Mouse (Mus musculus) large intestine, adult 2 months (tissue): Measurements from ENCODE around the gene Klhdc3. TPM values are rescaled to one million over a fixed set of nuclear protein-coding genes. Genes with fewer than 3 reads are reported as not detected.

Source experiments
- DNase-seq: peaks from one replicate; pipeline ENCODE4 v3.0.0-alpha.2; 2012; ENCODE audit warnings: low read depth, low spot score
- WGBS: fragments of 180-500 bp; shearing (Covaris S2); methylation state at CpG from one replicate; pipeline ENCODE4 v1.1.7; 2018; 5-methylcytosine and 5-hydroxymethylcytosine counted together
- polyA plus RNA-seq: library from polyadenylated mRNA; depleted of rRNA; stranded (reverse); fragments of >200 nt; gene quantifications from 2 replicates; pipeline ENCODE4 v1.2.3, GENCODE M21; 2012; rRNA removed

Gene Klhdc3
- 79.1 and 90.0 TPM in 2 replicates for polyA plus RNA-seq

DNA sequence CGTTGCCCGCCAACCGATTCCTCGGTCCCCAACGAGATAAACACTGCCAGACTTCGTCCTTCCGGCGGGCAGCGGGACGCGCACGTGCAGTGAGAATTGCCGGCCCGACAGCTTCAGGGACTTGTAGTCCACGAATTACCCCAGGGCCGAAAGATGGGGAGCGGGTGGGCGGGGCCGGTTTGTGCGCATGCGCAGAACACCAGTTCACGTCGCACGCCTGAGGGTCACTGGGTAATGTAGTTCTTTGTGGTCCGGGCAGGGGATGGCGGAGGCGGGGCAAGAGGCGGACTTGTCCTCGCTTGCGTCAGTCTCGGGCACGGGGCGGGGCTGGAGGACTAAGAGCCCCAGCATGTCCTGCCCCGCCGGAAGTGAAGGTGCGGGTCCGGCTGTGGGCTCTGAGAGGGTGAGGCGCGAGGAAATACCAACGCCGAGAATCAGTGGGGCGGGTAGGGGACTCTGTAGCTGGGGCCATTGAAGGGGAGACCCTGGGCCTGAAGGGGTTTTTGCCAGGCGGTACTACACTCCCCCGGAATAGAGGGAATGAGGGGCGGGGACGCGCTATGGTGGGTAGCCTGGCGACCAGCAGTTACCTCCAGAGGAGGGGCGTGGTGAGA is at the start of gene Klhdc3:
Gene Klhdc3 (minus strand): TSS at position 155 of the 614 bp plus-strand sequence.
- DNase-seq = peak; percentile 93
- under 1% methylated on average over 49 of the region's 49 CpGs for WGBS

DNA sequence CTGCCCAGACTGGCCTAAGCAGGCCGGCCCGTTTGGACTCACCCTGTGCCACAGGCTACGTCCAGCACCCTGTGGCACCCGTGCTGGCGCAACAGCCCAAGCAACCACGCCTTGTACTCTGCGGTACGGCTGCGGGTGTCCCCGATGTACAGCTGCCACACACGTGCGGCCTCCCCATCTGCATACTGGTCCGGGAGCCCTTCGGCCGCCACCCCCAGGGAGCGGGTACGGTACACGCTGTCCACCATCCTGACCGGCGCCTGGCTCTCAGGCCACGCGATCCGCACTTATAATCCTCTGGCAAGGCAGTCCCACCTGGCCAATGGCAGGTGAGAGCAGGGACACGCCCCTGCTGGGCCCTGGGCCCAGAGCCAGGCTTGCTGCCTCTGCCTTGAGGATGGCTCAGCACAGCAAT is 48.2 kb upstream of the Klhdc3 start, which contains the start of gene Gnmt:
Gene Gnmt (minus strand): TSS at position 265 of the 415 bp plus-strand sequence.
- WGBS = 19% methylated on average over 24 of the region's 24 CpGs
- no peak for DNase-seq

DNA sequence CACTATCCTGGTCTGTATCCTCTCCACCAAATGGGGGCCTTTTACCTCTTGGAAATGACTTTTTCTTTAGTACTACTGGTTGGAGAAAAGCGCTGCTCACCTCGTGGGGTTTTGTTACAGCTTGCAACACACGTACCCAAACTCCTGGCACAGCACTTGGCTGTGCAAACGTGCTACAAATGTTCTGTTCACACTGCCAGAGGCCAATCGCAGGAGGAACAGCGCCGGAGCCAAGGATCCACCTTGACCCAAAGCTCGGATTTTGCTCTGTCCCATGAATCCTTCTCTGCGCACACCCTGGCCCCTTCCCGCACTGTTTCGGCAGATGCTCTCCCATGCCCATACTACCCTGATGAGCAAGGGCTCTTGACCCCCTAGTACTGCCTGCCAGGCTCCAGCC is 47.8 kb upstream of the Klhdc3 start:
- 33% methylated on average over 11 of the region's 11 CpGs for WGBS
- DNase-seq = no peak

DNA sequence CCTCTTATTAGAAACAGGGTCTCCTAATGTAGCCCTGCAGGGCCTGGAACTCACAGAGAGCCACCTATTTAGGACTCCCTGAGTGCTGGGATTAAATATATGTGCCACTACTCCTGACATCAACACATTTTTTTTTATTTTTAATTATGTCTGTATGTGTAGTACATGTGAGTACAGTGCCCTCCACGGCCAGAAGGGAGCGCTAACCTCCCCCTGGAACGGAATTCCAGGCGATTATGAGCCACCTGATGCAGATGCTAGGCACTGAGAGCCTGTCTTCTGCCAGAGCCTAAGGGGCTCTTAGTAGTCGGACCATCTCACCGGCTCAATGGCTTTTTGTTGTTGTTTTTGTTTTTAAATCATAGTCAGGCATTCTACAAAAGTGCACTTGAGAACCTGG is 47.3 kb upstream of the Klhdc3 start:
- no peak for DNase-seq
- 43% methylated on average over 6 of the region's 6 CpGs for WGBS

DNA sequence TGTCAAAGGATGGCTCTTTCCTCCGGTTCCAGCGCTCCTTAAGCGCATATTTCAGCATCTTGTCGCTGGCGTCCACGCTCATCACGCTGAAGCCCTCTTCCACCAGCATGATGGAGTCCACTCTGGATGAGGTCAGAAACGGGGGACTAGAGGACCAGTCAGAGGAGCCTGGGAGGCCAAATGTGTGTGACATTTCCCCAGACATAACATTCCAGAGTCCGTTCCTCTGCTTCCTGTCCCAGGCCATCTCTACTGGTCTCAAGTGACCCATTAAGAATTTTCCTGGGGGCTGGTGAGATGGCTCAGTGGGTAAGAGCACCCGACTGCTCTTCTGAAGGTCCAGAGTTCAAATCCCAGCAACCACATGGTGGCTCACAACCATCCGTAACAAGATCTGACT is 46.6 kb upstream of the Klhdc3 start:
- DNase-seq = no peak
- 89% methylated on average over 11 of the region's 11 CpGs for WGBS

DNA sequence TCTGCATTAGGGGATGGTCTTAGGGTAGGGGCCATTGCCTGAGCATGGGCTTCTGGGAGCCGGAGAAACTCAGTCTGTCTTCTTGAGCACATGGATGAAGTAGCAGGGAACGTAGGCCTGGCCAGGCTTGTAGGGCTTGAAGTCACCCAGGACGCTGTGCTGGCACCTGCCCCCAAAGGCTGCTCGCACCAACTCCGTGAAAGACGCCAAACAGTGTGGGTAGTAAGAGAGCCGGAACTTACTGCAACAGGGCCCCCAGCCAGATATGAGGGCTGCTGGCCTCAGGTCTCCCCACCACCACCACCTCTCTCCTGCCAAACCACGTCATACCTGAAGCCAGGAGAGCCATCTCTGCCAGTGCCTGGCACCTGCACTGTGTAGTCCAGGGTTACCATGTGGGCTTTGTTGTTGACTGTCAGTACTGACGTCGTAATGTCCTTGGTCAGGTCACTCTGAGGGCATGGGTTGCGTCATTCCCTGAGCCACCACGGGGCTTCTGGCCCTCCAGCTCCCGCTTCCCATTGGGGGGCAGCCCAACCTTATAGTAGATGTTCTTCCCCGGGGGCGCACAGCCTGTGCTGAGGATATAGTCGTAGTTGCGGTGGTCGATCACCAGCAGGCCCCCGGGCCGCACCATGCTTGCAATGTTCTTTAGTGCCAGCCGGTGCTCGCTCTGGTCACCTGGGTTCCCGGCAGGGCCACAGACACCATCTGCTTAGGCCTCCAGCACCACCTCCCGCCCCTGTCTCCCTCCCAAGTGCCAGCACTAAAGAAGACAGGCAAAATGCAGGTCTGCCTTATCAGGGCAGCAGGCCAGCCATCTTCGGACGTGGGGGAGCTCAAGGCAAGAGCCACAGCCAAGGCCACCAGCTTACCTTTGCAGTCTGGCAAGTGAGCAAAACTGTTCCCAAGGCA is 45.3 kb upstream of the Klhdc3 start:
- no peak for DNase-seq
- 90% methylated on average over 26 of the region's 26 CpGs for WGBS

DNA sequence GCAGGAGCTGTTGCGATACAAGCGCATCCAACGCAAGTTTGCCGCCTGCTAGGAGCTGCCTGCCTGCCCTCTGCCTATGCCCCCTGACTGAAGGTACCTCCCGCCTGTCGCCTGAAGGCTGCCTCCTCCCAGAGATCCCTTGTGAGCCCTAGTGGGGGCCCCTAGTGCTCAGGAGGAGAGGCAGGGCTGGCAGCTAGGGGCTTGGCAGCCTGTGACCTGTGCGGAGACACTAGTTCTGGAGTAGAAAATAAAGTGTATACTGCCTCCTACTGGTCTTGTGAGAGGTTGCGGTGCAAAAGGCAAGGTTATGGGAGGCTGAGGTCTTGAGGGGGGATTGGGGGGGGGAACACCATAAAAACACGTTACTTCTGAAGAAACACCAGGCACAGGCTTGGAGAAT is 44.6 kb upstream of the Klhdc3 start:
- no peak for DNase-seq
- 77% methylated on average over 9 of the region's 9 CpGs for WGBS

DNA sequence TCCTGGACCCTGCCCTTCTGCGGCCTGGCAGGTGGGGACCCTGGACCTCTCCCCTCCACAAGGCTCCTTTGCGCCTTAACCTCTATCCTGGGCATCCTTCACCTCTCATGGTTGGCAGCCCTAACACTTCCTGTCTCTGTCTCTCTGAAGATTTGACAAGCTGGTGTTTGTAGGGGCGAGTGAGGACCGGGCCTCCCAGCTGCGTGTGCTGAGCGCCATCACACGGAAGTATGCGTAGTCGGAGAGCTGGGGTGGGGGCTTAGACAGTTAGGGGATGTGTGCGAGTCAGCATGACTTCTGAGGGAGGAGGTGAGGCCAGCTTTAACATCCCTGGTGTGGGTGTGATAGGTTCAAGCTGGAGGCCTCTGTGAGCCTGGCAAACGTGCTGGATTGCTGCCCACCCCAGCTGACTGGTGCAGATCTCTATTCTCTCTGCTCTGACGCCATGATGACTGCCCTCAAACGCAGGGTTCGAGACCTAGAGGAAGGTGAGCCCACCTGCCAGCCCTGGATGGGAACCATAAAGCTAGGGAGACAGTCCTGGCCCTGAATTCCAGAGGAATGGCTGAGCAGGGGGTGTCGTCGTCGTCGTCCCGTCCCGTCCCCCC is 43.9 kb upstream of the Klhdc3 start:
- no peak for DNase-seq
- 80% methylated on average over 20 of the region's 20 CpGs for WGBS

DNA sequence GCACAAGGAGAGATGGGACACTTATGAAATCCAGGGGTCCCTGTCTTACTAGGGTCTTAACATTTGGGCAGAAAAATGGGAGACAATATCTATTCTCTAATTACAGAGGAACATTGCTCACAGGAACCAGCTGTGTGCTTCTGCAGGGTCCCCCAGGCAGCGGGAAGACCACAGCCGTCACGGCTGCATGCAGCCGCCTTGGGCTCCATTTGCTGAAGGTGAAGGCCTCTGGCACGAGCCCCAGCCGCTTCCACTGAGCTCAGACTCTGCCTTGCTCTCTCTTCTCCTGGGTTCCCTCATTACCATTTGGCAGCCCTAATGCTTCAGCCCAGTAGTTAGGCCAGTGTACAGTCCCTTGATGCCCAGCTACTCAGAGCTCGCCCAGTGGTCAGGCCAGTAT is 40.4 kb upstream of the Klhdc3 start:
- no peak for DNase-seq
- WGBS = 91% methylated on average over 7 of the region's 7 CpGs

DNA sequence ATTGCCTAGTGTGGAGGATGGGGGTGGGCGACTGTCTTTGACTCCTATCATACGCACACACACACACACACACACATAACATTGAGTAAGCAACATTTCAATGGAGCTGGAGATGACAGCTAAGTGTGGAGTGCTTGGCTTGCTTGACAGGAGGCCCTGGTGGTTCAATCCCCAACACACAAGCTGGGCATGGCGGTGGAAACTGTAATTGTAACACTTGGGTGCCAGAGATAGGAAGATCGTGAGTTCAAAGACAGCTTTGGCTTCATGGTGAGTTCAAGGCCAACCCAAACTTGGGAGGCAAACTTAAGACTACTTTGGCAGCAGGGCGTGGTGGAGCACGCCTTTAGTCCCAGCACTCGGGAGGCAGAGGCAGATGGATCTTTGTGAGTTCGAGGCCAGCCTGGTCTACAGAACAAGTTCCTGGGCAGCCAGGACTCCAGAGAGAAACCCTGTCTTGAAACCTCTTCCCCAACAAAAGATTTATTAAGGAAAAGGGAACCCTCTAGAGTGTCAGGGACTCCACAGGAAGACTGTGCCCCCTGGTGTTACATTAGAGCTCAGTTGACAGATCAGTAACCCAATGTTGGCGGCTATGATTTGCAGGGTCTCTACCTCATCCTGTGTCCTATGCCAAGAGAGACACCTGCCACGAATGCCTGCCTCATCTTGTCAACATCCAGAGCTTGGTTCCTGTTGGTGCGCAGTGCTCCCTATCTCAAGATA is 34.2 kb upstream of the Klhdc3 start:
- DNase-seq = no peak
- WGBS = 92% methylated on average over 11 of the region's 11 CpGs

DNA sequence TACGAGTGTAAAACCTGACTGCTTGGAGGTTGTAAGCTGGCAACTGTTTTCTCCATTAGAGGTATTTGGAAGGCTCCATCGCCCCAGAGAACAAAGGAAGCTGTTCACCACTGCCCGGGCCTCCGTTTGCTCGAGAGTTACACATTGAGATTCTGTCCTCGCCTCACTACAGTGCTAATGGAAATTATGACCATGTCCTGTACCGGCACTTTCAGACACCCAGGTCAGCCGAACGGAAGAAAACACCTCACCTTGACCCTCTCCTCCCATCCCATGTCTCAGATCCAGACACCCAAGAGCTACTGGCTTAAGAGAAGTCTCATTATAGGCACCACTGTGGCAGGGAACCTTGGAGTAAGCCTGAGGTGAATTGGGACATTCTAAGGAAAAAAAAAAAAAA is 33.1 kb upstream of the Klhdc3 start:
- WGBS = 87% methylated on average over 9 of the region's 9 CpGs

DNA sequence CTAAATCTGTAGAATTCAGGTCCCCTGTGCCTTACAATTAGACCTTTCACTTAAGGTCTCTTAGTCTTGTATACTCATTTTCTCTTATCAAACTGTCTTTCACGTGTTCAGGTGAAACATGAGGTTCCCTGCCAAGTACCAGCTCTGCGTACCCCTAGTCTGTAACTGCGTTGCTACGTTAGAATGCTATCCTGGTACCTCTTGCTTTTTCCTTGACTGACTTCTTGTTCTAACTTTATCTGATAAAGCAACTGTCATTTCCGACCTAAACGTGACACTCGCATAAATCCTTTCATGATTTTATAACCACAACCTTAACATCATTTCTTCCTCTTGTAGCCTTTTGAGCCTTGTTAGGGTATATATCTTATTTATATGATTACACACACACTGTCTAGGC is 31.7 kb upstream of the Klhdc3 start:
- WGBS = 22% methylated on average over 7 of the region's 7 CpGs
- no peak for DNase-seq

More for the DNA sequence above, 33.1 kb upstream of the Klhdc3 start:
- no peak for DNase-seq

DNA sequence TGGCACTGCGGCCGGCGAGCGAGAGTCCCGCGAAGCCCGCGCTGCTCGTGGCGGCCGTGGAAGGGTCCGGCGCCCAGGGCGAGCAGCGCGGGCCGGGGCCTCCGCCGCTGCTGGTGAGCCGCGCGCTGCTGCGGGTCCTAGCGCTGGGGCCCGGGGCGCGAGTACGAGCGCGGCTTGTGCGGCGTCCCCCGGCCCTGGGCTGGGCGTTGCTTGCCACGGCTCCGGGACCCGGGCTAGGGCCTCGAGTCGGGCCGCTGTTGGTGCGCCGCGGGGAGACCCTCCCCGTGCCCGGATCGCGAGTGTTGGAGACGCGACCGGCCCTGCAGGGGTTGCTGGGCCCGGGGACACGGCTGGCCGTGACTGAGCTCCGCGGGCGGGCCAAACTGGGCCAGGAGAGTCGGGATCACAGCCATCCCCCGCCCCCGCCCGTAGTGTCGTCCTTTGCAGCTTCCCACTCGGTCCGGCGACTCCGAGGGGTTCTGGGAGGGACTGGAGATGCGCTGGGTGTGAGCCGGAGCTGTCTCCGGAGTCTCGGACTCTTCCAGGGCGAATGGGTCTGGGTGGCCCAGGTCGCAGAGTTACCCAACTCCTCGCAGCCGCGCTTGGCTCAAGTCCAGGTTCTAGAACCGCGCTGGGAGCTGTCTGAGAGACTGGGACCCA is 31.0 kb upstream of the Klhdc3 start:
- WGBS = under 1% methylated on average over 76 of the region's 76 CpGs
- DNase-seq = no peak

DNA sequence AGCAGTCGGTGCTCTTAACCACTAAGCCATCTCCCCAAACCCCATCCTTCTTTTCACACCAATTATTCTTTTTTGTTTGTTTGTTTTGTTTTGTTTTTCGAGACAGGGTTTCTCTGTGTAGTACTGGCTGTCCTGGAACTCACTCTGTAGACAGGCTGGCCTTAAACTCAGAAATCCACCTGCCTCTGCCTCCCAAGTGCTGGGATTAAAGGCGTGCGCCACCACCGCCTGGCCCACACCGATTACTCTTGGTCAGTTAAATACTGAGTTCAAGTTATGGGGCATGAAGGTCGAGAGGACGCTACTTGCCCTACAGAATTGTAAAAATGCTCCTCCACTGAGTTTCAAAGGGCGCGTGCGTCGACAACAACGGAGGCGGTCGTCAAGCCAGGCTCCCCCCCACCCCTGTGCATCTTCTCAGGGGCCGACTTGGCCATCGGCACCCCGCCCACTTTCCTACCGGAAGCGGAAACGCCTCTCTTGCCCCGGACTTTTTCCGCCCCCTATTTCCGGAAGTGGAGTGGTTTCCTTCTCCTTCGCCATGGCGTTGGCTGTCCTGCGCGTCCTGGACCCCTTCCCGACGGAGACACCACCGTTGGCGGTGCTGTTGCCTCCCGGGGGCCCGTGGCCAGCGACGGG is 30.4 kb upstream of the Klhdc3 start, which contains the start of gene Pex6:
Gene Pex6 (plus strand): TSS at position 505 of the 639 bp plus-strand sequence.
- 5% methylated on average over 36 of the region's 36 CpGs for WGBS

DNA sequence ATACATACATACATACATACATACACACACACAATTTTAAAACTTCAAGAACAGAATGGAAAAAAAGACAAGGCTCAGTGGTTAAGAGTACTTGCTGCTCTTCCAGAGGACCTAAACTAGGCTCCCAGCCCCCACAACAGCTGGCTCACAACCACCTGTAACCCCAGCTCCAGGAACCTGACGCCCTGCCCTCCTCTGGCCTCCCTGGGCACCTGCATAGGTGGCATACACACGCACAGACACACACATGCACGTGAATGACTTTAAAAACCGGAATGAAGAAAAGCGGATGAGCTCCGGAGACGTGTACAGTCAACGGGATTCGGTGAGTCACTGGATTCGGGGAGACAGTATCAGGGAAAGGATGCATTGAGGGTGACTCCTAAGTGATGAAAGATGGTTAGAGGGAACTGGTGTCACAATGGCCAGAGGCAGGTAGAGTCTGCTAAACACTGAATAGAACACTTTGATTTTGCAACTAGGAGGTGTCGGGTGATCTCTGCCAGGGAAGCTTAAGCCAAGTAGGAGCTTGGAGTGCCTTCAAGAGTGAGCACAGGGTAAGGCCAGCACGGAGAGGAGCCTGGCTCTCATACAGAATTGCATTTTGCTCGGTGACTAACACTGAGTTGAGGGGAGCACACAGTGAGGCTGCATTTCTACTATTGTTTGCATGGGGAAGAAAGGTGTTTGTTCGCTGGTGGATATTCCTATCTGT is 25.8 kb upstream of the Klhdc3 start:
- 93% methylated on average over 14 of the region's 14 CpGs for WGBS
- no peak for DNase-seq

More for the DNA sequence above, 30.4 kb upstream of the Klhdc3 start, which contains the start of gene Pex6:
- peak; percentile 84 for DNase-seq

DNA sequence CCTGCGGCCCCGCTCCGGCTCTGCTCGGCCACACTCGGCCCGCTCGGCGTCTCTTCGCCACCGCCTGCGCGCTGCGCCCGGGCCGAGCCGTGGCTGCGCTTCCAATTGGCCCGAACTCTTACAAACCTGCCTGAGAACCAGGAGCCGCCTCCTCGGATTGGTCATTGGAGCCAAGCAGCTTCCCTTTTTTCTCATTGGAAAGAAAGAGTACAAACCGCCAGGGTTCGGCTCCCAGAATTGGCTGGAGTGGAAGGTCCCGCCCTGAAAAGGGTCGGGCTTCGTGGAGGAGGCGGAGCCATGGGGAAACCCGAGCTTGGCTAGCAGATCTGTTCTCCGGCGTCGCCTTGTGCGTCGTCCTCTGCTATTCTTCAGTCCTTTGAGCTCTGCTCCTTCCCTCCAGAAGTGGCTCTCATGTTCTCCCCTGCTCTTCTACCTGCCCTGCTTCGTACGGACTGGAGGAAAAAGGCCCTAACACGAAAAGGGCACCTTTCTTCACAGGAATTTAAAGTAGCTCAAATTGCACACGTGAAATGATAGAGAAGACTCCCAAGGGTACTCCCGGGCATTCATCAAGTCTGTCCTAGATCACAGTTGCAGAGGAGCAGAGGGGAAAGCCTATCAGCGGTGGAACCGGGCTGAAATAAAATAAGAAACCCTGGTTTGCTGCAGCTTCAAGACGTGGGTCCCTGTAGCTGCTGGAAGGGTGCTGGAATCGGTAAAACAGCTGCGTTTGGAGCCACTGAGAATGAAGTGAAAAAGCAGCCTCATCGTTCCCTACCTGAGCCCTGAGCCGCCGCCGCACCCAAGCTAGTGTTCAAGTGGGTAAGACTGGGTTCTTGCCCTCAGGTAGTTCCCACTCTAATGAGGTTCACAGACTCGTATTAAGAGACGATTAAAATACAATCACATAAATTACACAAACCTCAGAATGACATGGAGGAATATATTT is 24.4 kb upstream of the Klhdc3 start, which contains the start of gene Ppp2r5d:
Gene Ppp2r5d (minus strand): TSS at position 225 of the 949 bp plus-strand sequence.
- peak; percentile 96 for DNase-seq
- under 1% methylated on average over 48 of the region's 48 CpGs for WGBS
